Mouse (Mus musculus) heart, postnatal 10 days (tissue): ENCODE measurements around the gene Narfl. TPM values are rescaled to one million over a fixed set of nuclear protein-coding genes. Genes with fewer than 3 reads are reported as not detected.

ENCODE experiments used
- DNase-seq, 2 experiments: peaks; one replicate each; pipeline ENCODE4 v3.0.0; 2021
- intact Hi-C: fragments of 180-260 bp; cut with DNase I; formaldehyde crosslinking; loops from one replicate; pipeline ENCODE4 v1.15.1; 2025
- microRNA-seq, 2 experiments: library from miRNA; unstranded; fragments of <30 nt; microRNA quantifications; one replicate each; pipeline ENCODE4 v1.2.0; 2022
- total RNA-seq, 2 experiments: library from RNA; stranded (reverse); gene quantifications; 2 replicates each; pipeline ENCODE4 v1.2.3; 2021

Narfl gene
- total RNA-seq, 2 experiments from 2014 or later, result 43.2 to 49.3 TPM

DNA sequence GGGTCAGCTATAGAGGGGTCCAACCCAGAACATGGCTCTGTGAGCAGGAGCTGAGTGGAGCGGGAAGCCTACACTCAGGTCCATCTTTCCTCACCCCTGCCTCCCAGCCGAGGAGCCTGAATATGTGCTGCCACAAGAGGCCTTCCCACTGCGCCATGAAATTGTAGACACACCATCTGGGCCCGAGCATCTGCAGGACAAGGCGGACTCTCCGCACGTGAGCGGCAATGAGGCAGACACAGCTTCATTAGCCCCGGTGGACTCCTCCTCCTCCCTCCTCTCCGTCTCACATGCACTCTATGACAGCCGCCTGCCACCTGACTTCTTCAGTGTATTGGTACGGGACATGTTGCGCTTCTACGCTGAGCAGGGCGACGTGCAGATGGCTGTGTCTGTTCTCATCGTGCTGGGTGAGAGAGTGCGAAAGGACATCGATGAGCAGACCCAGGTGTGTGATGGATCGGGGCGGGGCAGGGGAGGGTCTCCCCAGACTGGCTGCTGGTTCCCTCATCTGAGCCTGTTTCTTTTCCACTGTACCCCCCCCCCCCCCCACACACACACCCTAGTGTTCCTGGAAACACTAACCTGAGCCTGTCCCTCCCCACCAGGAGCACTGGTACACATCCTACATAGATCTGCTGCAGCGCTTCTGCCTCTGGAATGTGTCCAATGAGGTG, 54.1 kb downstream of the Narfl start:
- DNase-seq, result no peak
- intact Hi-C loops, result no loop called here

DNA sequence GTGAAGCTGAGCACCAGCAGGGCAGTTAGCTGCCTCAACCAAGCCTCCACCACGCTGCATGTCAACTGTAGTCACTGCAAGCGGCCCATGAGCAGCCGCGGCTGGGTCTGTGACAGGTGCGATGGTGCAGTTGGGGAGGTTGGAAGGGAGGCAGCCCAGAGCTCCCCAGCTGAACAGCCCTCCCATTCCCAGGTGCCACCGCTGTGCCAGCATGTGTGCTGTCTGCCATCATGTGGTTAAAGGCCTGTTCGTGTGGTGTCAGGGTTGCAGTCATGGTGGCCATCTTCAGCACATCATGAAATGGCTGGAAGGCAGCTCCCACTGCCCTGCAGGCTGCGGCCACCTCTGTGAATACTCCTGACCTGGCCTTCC, 54.6 kb downstream of the Narfl start:
- intact Hi-C loops, result no loop called here
- DNase-seq, result no peak

DNA sequence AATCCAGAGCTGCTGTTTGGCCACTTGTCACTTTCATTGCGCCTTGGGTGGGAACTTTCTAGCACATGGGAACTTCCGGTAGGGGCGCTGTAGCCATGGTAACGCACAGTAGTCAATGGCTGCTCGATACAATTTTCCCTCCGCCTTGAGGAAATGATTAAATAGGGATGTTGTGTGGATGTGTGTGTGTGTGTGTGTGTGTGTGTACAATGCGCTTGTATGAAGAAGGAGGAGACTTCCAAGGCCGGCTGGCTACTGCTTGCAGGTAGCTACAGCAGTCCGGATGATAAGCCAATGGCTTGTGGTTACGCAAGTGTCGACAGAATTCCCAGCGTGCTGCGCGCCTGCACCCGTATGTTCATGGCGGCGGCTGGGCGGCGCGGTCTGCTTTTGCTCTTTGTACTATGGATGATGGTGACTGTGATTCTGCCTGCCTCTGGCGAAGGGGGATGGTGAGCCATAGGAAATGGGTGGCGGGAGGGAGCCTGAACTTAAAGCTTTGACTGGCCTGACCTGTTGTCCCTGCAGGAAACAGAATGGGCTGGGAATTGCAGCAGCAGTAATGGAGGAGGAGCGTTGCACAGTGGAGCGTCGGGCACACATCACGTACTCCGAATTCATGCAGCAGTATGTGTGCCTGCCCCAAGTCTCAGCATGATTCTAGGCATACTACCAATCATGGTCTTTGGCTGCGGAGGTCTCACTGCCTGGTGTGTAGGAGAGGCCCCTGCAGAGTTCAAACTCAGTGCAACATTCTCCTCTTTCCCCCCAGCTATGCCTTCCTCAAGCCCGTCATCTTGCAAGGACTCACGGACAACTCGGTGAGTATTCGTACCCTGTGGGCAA, 55.4 kb downstream of the Narfl start, which contains the start of gene Jmjd8:
Jmjd8 (plus strand) TSS at position 156 of the 846 bp plus-strand sequence.
- intact Hi-C loops, result no loop called here
- peak; percentile 83 to 85 for DNase-seq

DNA sequence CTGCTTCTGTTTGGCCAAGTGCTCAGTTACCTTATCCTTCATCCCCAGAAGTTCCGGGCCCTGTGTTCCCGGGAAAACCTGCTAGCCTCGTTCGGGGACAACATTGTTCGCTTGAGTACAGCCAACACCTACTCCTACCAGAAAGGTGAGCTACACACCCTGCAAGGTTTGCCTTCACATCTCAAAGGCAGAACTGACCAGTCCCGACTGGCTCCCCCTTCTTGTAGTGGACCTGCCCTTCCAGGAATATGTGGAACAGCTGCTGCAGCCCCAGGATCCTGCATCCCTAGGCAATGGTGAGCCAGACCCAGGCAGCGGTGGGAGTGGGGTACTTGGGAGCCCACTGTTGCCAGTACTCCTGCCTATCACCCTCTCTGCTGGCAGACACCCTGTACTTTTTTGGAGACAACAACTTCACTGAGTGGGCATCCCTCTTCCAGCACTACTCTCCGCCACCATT, 56.0 kb downstream of the Narfl start:
- DNase-seq, result no peak
- intact Hi-C loops, result no loop called here

DNA sequence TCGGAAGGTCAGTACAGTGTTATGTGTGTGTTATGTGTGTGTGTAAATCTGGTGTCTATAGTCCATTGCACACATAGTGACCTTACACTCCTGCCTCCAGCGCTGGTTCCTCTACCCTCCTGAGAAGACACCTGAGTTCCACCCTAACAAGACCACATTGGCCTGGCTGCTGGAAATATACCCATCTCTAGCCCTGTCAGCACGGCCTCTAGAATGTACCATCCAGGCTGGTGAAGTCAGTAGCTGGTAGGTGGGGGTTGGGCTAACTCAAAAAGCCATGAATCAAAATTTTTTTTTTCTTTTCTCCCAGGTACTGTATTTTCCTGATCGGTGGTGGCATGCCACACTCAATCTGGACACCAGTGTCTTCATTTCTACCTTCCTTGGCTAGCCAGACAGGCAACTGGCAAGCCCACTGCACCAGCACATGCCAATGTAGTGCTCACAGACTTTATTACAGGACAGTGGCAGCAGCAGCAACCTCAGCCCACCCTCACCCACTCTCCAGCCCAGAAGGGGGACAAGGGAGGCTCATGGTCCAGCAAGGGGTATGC, 56.7 kb downstream of the Narfl start:
- intact Hi-C loops, result no loop called here
- no peak for DNase-seq

DNA sequence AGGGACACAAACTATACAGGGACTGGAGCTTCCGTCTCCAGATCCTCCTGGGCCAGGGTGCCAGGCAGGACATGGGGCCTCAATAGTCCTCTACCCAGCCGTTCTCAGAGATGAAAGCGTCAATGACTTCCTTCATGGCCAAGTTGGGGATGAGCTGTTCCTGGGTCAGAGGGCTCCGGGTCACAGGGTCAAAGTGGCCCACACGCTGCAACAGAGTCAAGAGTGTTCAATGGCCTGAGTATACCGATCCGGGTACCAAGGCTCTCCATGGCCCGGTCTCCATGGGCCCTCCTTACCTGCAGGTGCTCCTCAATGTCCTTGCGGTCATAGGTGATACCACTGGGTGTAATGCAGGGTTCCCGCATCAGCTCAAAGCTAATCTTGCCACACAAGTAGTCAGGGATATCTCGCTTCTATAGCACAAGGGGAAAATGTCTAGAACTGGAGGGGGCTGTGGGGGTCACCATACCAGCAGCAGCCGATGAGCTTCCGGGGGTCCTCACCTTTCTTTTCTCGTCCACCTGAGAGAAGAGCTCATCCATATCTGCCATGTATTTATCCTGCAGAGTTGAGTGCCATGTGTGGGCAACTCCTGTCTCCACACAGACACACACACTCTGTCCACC, 57.3 kb downstream of the Narfl start:
- DNase-seq, result no peak
- intact Hi-C loops, result no loop called here

DNA sequence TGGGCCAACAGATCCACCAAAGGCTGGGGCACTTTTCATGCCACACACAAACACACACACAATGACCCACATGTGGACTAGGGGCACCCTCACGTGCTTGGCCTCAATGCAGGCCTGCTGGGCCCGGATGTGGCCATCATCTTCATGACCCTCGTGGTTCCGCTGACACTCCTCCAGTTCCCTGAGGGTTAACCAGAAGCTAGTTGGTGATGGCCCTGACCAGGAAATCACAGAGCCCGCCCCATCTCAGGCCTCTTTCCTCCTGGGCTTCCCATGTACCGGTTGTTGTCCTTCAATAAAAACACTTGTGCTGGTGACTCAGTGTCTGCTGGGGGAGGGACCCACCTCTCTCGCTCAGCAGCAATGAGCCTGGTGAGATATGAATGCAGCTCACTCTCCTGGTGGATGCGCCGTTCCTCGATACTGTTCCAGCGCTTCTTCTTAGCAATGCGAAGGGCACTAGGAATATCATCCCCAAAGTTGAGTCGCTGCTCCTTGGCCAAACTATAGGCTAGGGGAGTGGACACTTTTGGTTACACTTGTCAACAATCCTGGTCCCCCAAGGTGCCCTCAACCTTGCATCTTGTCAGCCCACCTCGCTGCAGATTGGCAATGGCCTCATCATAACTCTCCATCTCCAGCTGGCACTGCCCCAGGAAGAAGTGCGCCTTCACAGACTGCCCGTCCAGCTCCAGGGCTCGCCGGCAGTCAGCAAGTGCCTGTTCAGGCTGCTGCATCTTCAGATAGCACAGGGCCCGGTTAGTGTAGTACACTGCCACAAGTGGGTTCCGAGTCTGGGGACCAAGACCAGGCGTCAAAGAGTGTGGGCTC, 58.1 kb downstream of the Narfl start:
- intact Hi-C loops, result no loop called here
- peak in 1 of 2 experiments; percentile 50 for DNase-seq

DNA sequence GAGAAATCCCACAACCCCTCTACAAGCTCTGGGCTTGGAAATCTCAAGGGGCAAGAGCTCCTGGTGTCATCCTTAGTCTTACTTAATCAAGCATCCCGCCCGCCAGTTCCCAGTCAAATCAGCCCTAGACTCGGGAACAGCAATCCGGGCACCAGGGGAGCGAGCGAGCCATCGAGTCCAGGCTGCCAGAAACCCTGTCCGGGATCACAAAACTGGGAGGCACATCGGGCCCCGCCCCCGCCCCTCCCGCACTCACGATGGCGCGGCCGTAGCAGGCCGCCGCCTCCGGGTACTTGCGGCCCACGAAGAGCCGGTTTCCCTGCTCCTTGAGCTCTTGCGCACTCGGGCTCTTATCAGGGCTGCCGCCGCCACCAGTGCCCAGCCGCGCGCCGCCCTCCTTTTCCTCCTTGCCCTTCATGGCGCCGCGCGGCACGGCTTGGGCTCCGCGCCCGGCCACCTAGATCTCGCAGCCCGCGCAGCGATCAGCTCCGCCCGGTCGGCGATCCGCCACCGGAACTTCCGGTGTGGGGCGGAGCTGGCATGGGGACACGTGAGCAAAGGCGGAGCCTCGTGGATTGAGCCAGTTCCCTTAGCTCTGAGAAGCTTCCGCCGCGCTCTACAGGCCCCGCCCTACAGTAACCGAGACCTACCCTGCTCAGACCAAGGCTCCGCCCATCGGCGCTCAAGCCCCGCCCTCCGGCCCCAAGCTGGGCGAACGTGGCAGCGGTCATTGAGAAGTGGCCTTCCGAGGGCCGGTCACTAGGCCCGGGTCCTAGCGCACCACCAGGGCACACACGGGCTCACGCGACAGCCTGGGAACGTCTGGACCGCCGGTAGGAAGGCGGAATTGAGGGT, 59.1 kb downstream of the Narfl start:
- DNase-seq, result peak; percentile 100
- intact Hi-C loops, result no loop called here

Small RNAs within 50 kb of the gene (microRNA-seq; reads per million reads assigned to microRNA genes)
- 0 reads per million in 2 experiments for gene Gm25083
- 1.2 to 1.7 reads per million in 2 experiments for gene Mir3082
- 0.70 to 3.6 reads per million in 2 experiments for gene Mir6966

Other genes with a start within 250 kb of the Narfl start
- under 1 TPM; 0.72 to 0.93 TPM for gene Sox8, start 203.1 kb upstream of the Narfl start, total RNA-seq
- 10 to 100 TPM; 25.4 to 27.0 TPM for gene Lmf1, start 194.7 kb upstream of the Narfl start, total RNA-seq
- 1 to 10 TPM in 1 of 2 experiments, under 1 TPM in 1; 0.38 to 1.9 TPM for gene Gng13, start 56.6 kb upstream of the Narfl start, total RNA-seq
- 1 to 10 TPM; 4.2 to 5.1 TPM for gene Chtf18, start 46.4 kb upstream of the Narfl start, total RNA-seq
- gene Rpusd1, start 46.1 kb upstream of the Narfl start, total RNA-seq, result 1 to 10 TPM; 4.6 to 5.7 TPM
- gene Mslnl, start 37.7 kb upstream of the Narfl start, total RNA-seq, result not detected
- 10 to 100 TPM; 38.5 to 40.6 TPM for gene Msln, start 19.4 kb upstream of the Narfl start, total RNA-seq
- 10 to 100 TPM; 23.8 to 25.7 TPM for gene Haghl, start 11.9 kb downstream of the Narfl start, total RNA-seq
- under 1 TPM in 1 of 2 experiments, not detected in 1; 0.14 TPM for gene Ccdc78, start 12.8 kb downstream of the Narfl start, total RNA-seq
- 10 to 100 TPM; 37.8 to 38.9 TPM for gene Fam173a, start 19.1 kb downstream of the Narfl start, total RNA-seq
- gene AC134908.4, start 21.9 kb downstream of the Narfl start, total RNA-seq, result not detected
- 10 to 100 TPM; 59.7 to 60.9 TPM for gene Metrn, start 23.4 kb downstream of the Narfl start, total RNA-seq
- gene Fbxl16, start 35.3 kb downstream of the Narfl start, total RNA-seq, result 1 to 10 TPM in 1 of 2 experiments, under 1 TPM in 1; 0.67 to 1.2 TPM
- 10 to 100 TPM; 10.1 to 12.2 TPM for gene Wdr24, start 49.9 kb downstream of the Narfl start, total RNA-seq
- gene Jmjd8, start 55.1 kb downstream of the Narfl start, total RNA-seq, result 10 to 100 TPM; 33.7 to 34.5 TPM
- gene Stub1, start 59.6 kb downstream of the Narfl start, total RNA-seq, result 100 to 1,000 TPM; 123 to 132 TPM
- gene Rhbdl1, start 63.5 kb downstream of the Narfl start, total RNA-seq, result 1 to 10 TPM; 2.2 to 2.6 TPM
- gene Gm20683, start 68.0 kb downstream of the Narfl start, total RNA-seq, result 1 to 10 TPM; 4.2 to 4.7 TPM
- 10 to 100 TPM; 80.4 to 86.5 TPM for gene Rhot2, start 71.1 kb downstream of the Narfl start, total RNA-seq
- 1 to 10 TPM; 3.9 to 6.2 TPM for gene Wdr90, start 87.7 kb downstream of the Narfl start, total RNA-seq
- 100 to 1,000 TPM; 191 to 218 TPM for gene Mcrip2, start 95.0 kb downstream of the Narfl start, total RNA-seq
- 10 to 100 TPM; 15.4 to 15.7 TPM for gene Mettl26, start 101.3 kb downstream of the Narfl start, total RNA-seq
- gene Wfikkn1, start 107.1 kb downstream of the Narfl start, total RNA-seq, result under 1 TPM; 0.62 to 0.96 TPM
- 10 to 100 TPM; 13.4 to 18.8 TPM for gene Rab40c, start 146.0 kb downstream of the Narfl start, total RNA-seq
- 10 to 100 TPM; 76.6 to 78.5 TPM for gene Pigq, start 171.2 kb downstream of the Narfl start, total RNA-seq
- not detected for gene Nhlrc4, start 171.2 kb downstream of the Narfl start, total RNA-seq
- gene A930017K11Rik, start 178.8 kb downstream of the Narfl start, total RNA-seq, result not detected
- 10 to 100 TPM; 12.6 to 13.5 TPM for gene Capn15, start 212.0 kb downstream of the Narfl start, total RNA-seq